Mouse (Mus musculus) kidney, embryonic 16.5 days (tissue): ENCODE data around the gene Spg7. TPM values are rescaled to one million over a fixed set of nuclear protein-coding genes. Genes with fewer than 3 reads are reported as not detected.
"Not testable (repeated sequence)": the region's sequence is repeated elsewhere in the genome, so short reads cannot be mapped to it uniquely, and the experiment has no call there.

ENCODE experiments used
- ATAC-seq: fragments of 200-750 bp; cut with Nextera tagmentation; 2 replicates; pipeline ENCODE4 v1.8.0; 2017; ENCODE audit warnings: moderate TSS enrichment; ENCODE audit not compliant: low FRiP score, low TSS enrichment
- H3K27ac ChIP-seq: fragments of 300-500 bp; sonication (generic); 2 replicates; pipeline ENCODE4 v1.5.1; 2014; ENCODE audit warnings: low read length
- H3K27me3 ChIP-seq: fragments of 300-500 bp; sonication (generic); 2 replicates; pipeline ENCODE4 v1.6.1; 2014; ENCODE audit warnings: low read length, control low read depth, mixed read lengths; ENCODE audit not compliant: insufficient read depth
- H3K36me3 ChIP-seq: fragments of 300-500 bp; sonication (generic); 2 replicates; pipeline ENCODE4 v1.6.1; 2014; ENCODE audit warnings: low read length, control low read depth, mixed read lengths; ENCODE audit not compliant: insufficient read depth
- H3K4me1 ChIP-seq: fragments of 300-500 bp; sonication (generic); 2 replicates; pipeline ENCODE4 v1.6.1; 2014; ENCODE audit warnings: low read length, control low read depth, mixed read lengths; ENCODE audit not compliant: insufficient read depth
- H3K4me2 ChIP-seq: fragments of 300-500 bp; sonication (generic); replicated peaks from 2 replicates; pipeline ENCODE4 v1.6.1; 2014; ENCODE audit warnings: low read depth, low read length
- H3K4me3 ChIP-seq: fragments of 300-500 bp; sonication (generic); 2 replicates; pipeline ENCODE4 v1.5.1; 2014; ENCODE audit warnings: mild to moderate bottlenecking, low read length
- H3K9ac ChIP-seq: fragments of 300-500 bp; sonication (generic); replicated peaks from 2 replicates; pipeline ENCODE4 v1.6.1; 2014; ENCODE audit warnings: low read length
- H3K9me3 ChIP-seq: fragments of 300-500 bp; sonication (generic); 2 replicates; pipeline ENCODE4 v1.6.1; 2016; ENCODE audit warnings: low read length, control low read depth
- WGBS: fragments of 180-500 bp; shearing (Covaris S2); extraction: QIAGEN DNeasy Blood & Tissue Kit; methylation state at CpG from one replicate; pipeline ENCODE4 v1.1.7; 2014; 5-methylcytosine and 5-hydroxymethylcytosine counted together
- polyA plus RNA-seq: library from polyadenylated mRNA; unstranded; fragments of >200 nt; fragmentation: Nextera tagmentation; extraction: Ambion mirVana; gene quantifications from 2 replicates; pipeline ENCODE4 v1.2.1, GENCODE M21; 2015

Spg7 gene
- polyA plus RNA-seq, 1 experiment from 2014 or later = 56.6 TPM

- WGBS = 67% methylated on average over 11 of the region's 11 CpGs
- H3K9me3 ChIP-seq = no peaks in the 10 kb centered on the region
- no peak for ATAC-seq
- H3K9ac ChIP-seq = no peak overlapping the region
- peaks cover 56% of the 10 kb centered on the region for H3K4me1 ChIP-seq
- H3K27me3 ChIP-seq = no peaks in the 10 kb centered on the region
- H3K4me3 ChIP-seq = peak overlapping the region; percentile 83
- no peaks in the 10 kb centered on the region for H3K36me3 ChIP-seq
- H3K4me2 ChIP-seq = peak overlapping the region; percentile 90
- no peak overlapping the region for H3K27ac ChIP-seq
Observed at GRCm38 (mm10) chr8:123039376-123040109, 23.2 kb upstream of the Spg7 start.

GRCm38 (mm10) chr8:123040110-123040650 is 22.6 kb upstream of the Spg7 start:
- H3K4me1 ChIP-seq = peaks cover 50% of the 10 kb centered on the region
- peak overlapping the region; percentile 83 for H3K4me3 ChIP-seq
- no peak for ATAC-seq
- WGBS = 10% methylated on average over 4 of the region's 4 CpGs
- H3K27ac ChIP-seq = peak overlapping the region; percentile 92
- H3K27me3 ChIP-seq = no peaks in the 10 kb centered on the region
- no peaks in the 10 kb centered on the region for H3K36me3 ChIP-seq
- H3K9me3 ChIP-seq = no peaks in the 10 kb centered on the region
- peak overlapping the region; percentile 90 for H3K4me2 ChIP-seq
- no peak overlapping the region for H3K9ac ChIP-seq

GRCm38 (mm10) chr8:123041008-123041773 is 21.6 kb upstream of the Spg7 start:
- H3K9me3 ChIP-seq = no peaks in the 10 kb centered on the region
- H3K27ac ChIP-seq = peak overlapping the region; percentile 92
- ATAC-seq = peak; percentile 7; the same call in 1 of the 2 replicates
- H3K27me3 ChIP-seq = no peaks in the 10 kb centered on the region
- peak overlapping the region; percentile 99 for H3K9ac ChIP-seq
- under 1% methylated on average over 51 of the region's 71 CpGs for WGBS
- H3K4me1 ChIP-seq = peaks cover 41% of the 10 kb centered on the region
- H3K4me2 ChIP-seq = peak overlapping the region; percentile 90
- H3K36me3 ChIP-seq = no peaks in the 10 kb centered on the region
- peak overlapping the region; percentile 83 for H3K4me3 ChIP-seq

GRCm38 (mm10) chr8:123041774-123042105 is 21.0 kb upstream of the Spg7 start:
- ATAC-seq = peak; percentile 1; the same call in 1 of the 2 replicates

GRCm38 (mm10) chr8:123042158-123042973 is 20.4 kb upstream of the Spg7 start, which contains the start of gene Ankrd11:
Gene Ankrd11 (minus strand): TSS chr8:123042277.
- Histone ChIP-seq H3K27ac (peak within 1 kb of the TSS; percentile 98), H3K4me2 (peak within 1 kb of the TSS; percentile 90), H3K4me3 (peak within 1 kb of the TSS; percentile 83), H3K27me3 (no peaks in the 10 kb centered on the region), H3K4me1 (peaks cover 33% of the 10 kb centered on the region), H3K9ac (peak within 1 kb of the TSS; percentile 99), H3K9me3 (no peaks in the 10 kb centered on the region), H3K36me3 (no peaks in the 10 kb centered on the region)
- ATAC-seq = peak; percentile 98
- WGBS = under 1% methylated on average over 91 of the region's 91 CpGs

More at GRCm38 (mm10) chr8:123041774-123042105, 21.0 kb upstream of the Spg7 start:
- peak overlapping the region; percentile 92 for H3K27ac ChIP-seq
- no peaks in the 10 kb centered on the region for H3K9me3 ChIP-seq
- peak overlapping the region; percentile 99 for H3K9ac ChIP-seq
- peak overlapping the region; percentile 90 for H3K4me2 ChIP-seq
- H3K4me3 ChIP-seq = peak overlapping the region; percentile 83
- 0% methylated on average over 27 of the region's 60 CpGs for WGBS
- peaks cover 39% of the 10 kb centered on the region for H3K4me1 ChIP-seq
- H3K36me3 ChIP-seq = no peaks in the 10 kb centered on the region
- no peaks in the 10 kb centered on the region for H3K27me3 ChIP-seq

- Histone ChIP-seq H3K27ac (peak overlapping the region; percentile 98), H3K4me1 (peaks cover 33% of the 10 kb centered on the region), H3K9ac (peak overlapping the region; percentile 78), H3K36me3 (no peaks in the 10 kb centered on the region), H3K4me2 (peak overlapping the region; percentile 79), H3K4me3 (peak overlapping the region; percentile 83), H3K9me3 (no peaks in the 10 kb centered on the region), H3K27me3 (no peaks in the 10 kb centered on the region)
- ATAC-seq = no peak
- WGBS = 10% methylated on average over 22 of the region's 22 CpGs
Observed at GRCm38 (mm10) chr8:123042974-123043625, 19.6 kb upstream of the Spg7 start.

GRCm38 (mm10) chr8:123043941-123044340 is 18.8 kb upstream of the Spg7 start:
- H3K27me3 ChIP-seq = no peaks in the 10 kb centered on the region
- H3K36me3 ChIP-seq = no peaks in the 10 kb centered on the region
- no peaks in the 10 kb centered on the region for H3K9me3 ChIP-seq
- WGBS = 82% methylated on average over 3 of the region's 3 CpGs
- H3K4me2 ChIP-seq = no peak overlapping the region
- no peak overlapping the region for H3K9ac ChIP-seq
- H3K4me3 ChIP-seq = no peak overlapping the region
- no peak overlapping the region for H3K27ac ChIP-seq
- ATAC-seq = no peak
- H3K4me1 ChIP-seq = peaks cover 33% of the 10 kb centered on the region

GRCm38 (mm10) chr8:123044743-123045425 is 17.9 kb upstream of the Spg7 start:
- ATAC-seq, H3K4me3 ChIP-seq, H3K4me2 ChIP-seq, H3K27me3 ChIP-seq, H3K9ac ChIP-seq, H3K9me3 ChIP-seq, H3K36me3 ChIP-seq, H3K27ac ChIP-seq: not testable (repeated sequence)
- peaks cover 24% of the 10 kb centered on the region for H3K4me1 ChIP-seq
- 95% methylated on average over 23 of the region's 23 CpGs for WGBS
